Mouse (Mus musculus) MEL (cell line): ENCODE results near the gene Rbms3. TPM values are rescaled to one million over a fixed set of nuclear protein-coding genes. Genes with fewer than 3 reads are reported as not detected.

Experiments used
- DNase-seq: peaks from one replicate; pipeline ENCODE4 v3.0.0; 2011; ENCODE audit warnings: low read depth, low spot score
- H3K27ac ChIP-seq: 2 replicates; pipeline ENCODE4 v1.5.1; 2012; ENCODE audit warnings: low read depth, mild to moderate bottlenecking, control low read depth, low read length, moderate library complexity; ENCODE audit not compliant: control insufficient read depth
- H3K27me3 ChIP-seq, 2 experiments: fragments of 150-350 bp in 1 of 2; sonication (generic) in 1 of 2; 2 replicates each; pipeline ENCODE4 v1.6.1; 2012; ENCODE audit warnings: low read length in 2 of 2, mild to moderate bottlenecking in 2 of 2, improper control_type of control experiment in 1 of 2, moderate library complexity in 1 of 2; ENCODE audit not compliant: insufficient read depth in 2 of 2, control insufficient read depth in 1 of 2
- H3K36me3 ChIP-seq, 2 experiments: 2 replicates each; pipeline ENCODE4 v1.6.1; 2012 to 2014; ENCODE audit warnings: low read length in 2 of 2, improper control_type of control experiment in 1 of 2, inconsistent platforms in 1 of 2, mild to moderate bottlenecking in 1 of 2; ENCODE audit not compliant: insufficient read depth in 2 of 2, control insufficient read depth in 1 of 2
- H3K4me1 ChIP-seq, 2 experiments: fragments of 150-350 bp in 1 of 2; sonication (generic) in 1 of 2; 2 replicates each; pipeline ENCODE4 v1.6.1; 2012; ENCODE audit warnings: low read length in 2 of 2, improper control_type of control experiment in 1 of 2, mild to moderate bottlenecking in 1 of 2; ENCODE audit not compliant: insufficient read depth in 2 of 2, control insufficient read depth in 1 of 2
- H3K4me3 ChIP-seq, 2 experiments: fragments of 150-350 bp in 1 of 2; sonication (generic) in 1 of 2; 2 replicates each; pipeline ENCODE4 v1.5.1; 2012; ENCODE audit warnings: low read depth in 2 of 2, low read length in 2 of 2, mild to moderate bottlenecking in 2 of 2, moderate library complexity in 2 of 2, control low read depth in 1 of 2, improper control_type of control experiment in 1 of 2; ENCODE audit not compliant: control insufficient read depth in 1 of 2, insufficient read depth in 1 of 2
- H3K79me2 ChIP-seq: 2 replicates; pipeline ENCODE4 v1.6.1; 2012; ENCODE audit warnings: mild to moderate bottlenecking, low read length, moderate library complexity; ENCODE audit not compliant: control insufficient read depth, poor library complexity, insufficient read depth
- H3K9ac ChIP-seq: 2 replicates; pipeline ENCODE4 v1.6.1; 2012; ENCODE audit warnings: low read depth, mild to moderate bottlenecking, control low read depth, low read length, moderate library complexity; ENCODE audit not compliant: control insufficient read depth, poor library complexity, severe bottlenecking
- H3K9me3 ChIP-seq: fragments of 150-350 bp; sonication (generic); replicated peaks from 2 replicates; pipeline ENCODE4 v1.6.1; 2012; ENCODE audit warnings: mild to moderate bottlenecking, low read length, improper control_type of control experiment, moderate library complexity; ENCODE audit not compliant: insufficient read depth
- CHD1 ChIP-seq: IDR thresholded peaks from 2 replicates; pipeline ENCODE4 v1.6.1; 2012; ENCODE audit warnings: low read depth, mild to moderate bottlenecking, inconsistent platforms, low read length, improper control_type of control experiment
- CHD2 ChIP-seq: IDR thresholded peaks from 2 replicates; pipeline ENCODE4 v1.6.1; 2011; ENCODE audit warnings: low read length, improper control_type of control experiment
- ELF1 ChIP-seq: IDR thresholded peaks from 2 replicates; pipeline ENCODE4 v1.6.1; 2014; ENCODE audit warnings: low read depth, mild to moderate bottlenecking, inconsistent platforms, low read length, improper control_type of control experiment, moderate library complexity
- ETS1 ChIP-seq: IDR thresholded peaks from 2 replicates; pipeline ENCODE4 v1.6.1; 2012; ENCODE audit warnings: low read depth, mild to moderate bottlenecking, inconsistent platforms, low read length, improper control_type of control experiment, moderate library complexity
- GABPA ChIP-seq: IDR thresholded peaks from 2 replicates; pipeline ENCODE4 v1.6.1; 2012; ENCODE audit warnings: low read depth, mild to moderate bottlenecking, inconsistent platforms, low read length, improper control_type of control experiment, moderate library complexity
- KAT2A ChIP-seq: conservative IDR thresholded peaks from 2 replicates; pipeline ENCODE4 v1.6.1; 2012; ENCODE audit warnings: low read depth, low read length, improper control_type of control experiment, inconsistent platforms
- MAFK ChIP-seq: IDR thresholded peaks from 2 replicates; pipeline ENCODE4 v1.6.1; 2011; ENCODE audit warnings: low read depth, mild to moderate bottlenecking, low read length, improper control_type of control experiment, borderline replicate concordance
- MAX ChIP-seq: IDR thresholded peaks from 2 replicates; pipeline ENCODE4 v1.6.1; 2011; ENCODE audit warnings: low read length, improper control_type of control experiment
- MAZ ChIP-seq: IDR thresholded peaks from 2 replicates; pipeline ENCODE4 v1.6.1; 2012; ENCODE audit warnings: low read depth, mild to moderate bottlenecking, inconsistent platforms, low read length, improper control_type of control experiment
- MYB ChIP-seq: IDR thresholded peaks from 2 replicates; pipeline ENCODE4 v1.6.1; 2011; ENCODE audit warnings: mild to moderate bottlenecking, low read depth, low read length, improper control_type of control experiment
- MYC ChIP-seq: IDR thresholded peaks from 2 replicates; pipeline ENCODE4 v1.6.1; 2011; ENCODE audit warnings: low read depth, mild to moderate bottlenecking, low read length, improper control_type of control experiment, moderate library complexity
- POLR2A ChIP-seq, 2 experiments: IDR thresholded peaks; 2 replicates each; pipeline ENCODE4 v1.6.1; 2011 to 2012; ENCODE audit warnings: low read length in 2 of 2, mild to moderate bottlenecking in 2 of 2, control low read depth in 1 of 2, improper control_type of control experiment in 1 of 2, low read depth in 1 of 2, moderate library complexity in 1 of 2; ENCODE audit not compliant: control insufficient read depth in 1 of 2, insufficient read depth in 1 of 2, poor library complexity in 1 of 2
- RAD21 ChIP-seq: IDR thresholded peaks from 2 replicates; pipeline ENCODE4 v1.6.1; 2011; ENCODE audit warnings: mild to moderate bottlenecking, low read depth, low read length, improper control_type of control experiment
- TAL1 ChIP-seq: IDR thresholded peaks from 2 replicates; pipeline ENCODE4 v1.6.1; 2012; ENCODE audit warnings: mild to moderate bottlenecking, inconsistent platforms, low read length, moderate library complexity, mixed read lengths
- TBP ChIP-seq: IDR thresholded peaks from 2 replicates; pipeline ENCODE4 v1.8.0; 2011; ENCODE audit warnings: low read depth, low read length, improper control_type of control experiment
- UBTF ChIP-seq: IDR thresholded peaks from 2 replicates; pipeline ENCODE4 v1.6.1; 2012; ENCODE audit warnings: low read depth, mild to moderate bottlenecking, inconsistent platforms, low read length, improper control_type of control experiment, moderate library complexity, borderline replicate concordance; ENCODE audit not compliant: insufficient read depth
- polyA plus RNA-seq, 2 experiments: library from polyadenylated mRNA; stranded (reverse) in 1 of 2; unstranded in 1 of 2; fragments of >175 nt in 1 of 2; fragments of >200 nt in 1 of 2; gene quantifications; 2 replicates each; pipeline versions ENCODE4 v1.2.1 to v1.2.4; 2012; ENCODE audit warnings: low replicate concordance in 2 of 2, low read depth in 1 of 2; ENCODE audit not compliant: insufficient read length in 2 of 2, insufficient read depth in 1 of 2, missing spikeins in 1 of 2
- total RNA-seq: library from RNA; depleted of rRNA; stranded (reverse); fragments of 300-350 nt; gene quantifications from 2 replicates; pipeline ENCODE4 v1.2.3, GENCODE M21; 2012

The Rbms3 gene
- total and polyA plus RNA-seq, 3 experiments: not detected

DNA sequence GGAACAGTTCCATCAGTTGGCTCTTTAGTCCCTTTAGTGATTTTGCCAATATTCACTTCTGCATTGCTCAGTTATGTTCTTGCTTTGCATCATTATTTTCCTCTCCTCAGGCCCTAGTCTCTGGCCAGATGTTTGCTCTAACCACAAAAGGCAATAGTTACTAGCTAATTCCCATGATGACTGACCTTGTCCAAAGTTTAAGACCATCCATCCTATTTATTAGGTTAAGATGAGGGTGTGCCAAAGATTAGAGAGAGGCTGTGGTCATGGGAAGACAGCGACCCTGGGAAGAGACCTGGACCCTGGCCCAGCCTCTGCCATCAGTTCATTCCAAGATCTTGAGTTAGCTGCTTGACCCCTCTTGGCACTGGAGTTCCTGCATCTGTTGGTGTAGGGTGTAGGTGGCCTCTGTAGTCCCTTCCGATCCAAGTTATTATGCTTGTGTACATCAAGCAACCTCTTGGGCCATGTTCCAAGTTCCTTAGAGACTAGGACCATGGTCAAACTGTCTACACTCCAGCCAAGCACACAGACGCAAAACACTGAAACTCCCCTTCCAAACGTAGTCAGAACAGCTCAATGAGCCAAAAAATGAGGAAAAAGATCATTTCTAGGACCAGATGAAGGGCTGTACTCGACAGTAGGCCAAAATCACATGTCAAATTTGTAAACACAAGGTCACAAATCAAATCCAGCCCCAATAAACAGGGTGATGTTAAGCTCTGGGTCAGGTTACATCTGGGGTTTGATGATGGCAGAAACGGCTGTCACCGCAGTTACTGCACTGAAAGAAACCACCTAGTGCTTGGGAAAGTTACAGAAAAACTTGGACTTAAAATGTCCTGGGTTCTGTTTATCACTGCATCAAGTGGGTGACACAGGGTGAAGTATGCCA lies 782.2 kb downstream of the Rbms3 start:
- no peak overlapping the region for H3K9ac ChIP-seq
- H3K4me3 ChIP-seq: no peak overlapping the region

DNA sequence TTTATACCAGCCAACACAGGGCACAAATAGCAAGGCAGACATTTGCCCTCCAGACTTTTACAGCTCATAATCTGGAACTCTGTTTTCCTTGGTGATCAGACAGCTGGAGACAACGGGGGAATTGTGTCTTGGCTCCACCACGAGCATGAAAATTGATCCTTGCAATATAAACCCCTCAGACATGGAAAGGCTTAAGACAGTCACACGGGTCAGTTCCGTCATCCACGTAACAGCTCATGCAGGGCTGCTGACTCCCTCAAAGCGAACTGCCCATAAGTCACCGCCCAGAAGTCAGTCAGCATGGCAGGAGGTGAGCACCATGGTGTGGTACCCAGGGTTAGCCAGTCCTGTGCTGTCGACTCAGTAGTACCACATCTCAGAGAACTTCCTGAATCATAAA lies 794.8 kb downstream of the Rbms3 start:
- no peak for DNase-seq
- H3K79me2 ChIP-seq: no peaks in the 10 kb centered on the region
- no peak overlapping the region for H3K4me3 ChIP-seq
- no peak overlapping the region for H3K27ac ChIP-seq
- H3K9me3 ChIP-seq: no peaks in the 10 kb centered on the region
- no peak for TF ChIP-seq UBTF
- no peak for TF ChIP-seq MYB
- no peaks in the 10 kb centered on the region; a peak in 1 of 4 replicates for H3K4me1 ChIP-seq
- no peaks in the 10 kb centered on the region for H3K27me3 ChIP-seq
- no peak overlapping the region for H3K9ac ChIP-seq
- H3K36me3 ChIP-seq: no peaks in the 10 kb centered on the region

More for the DNA sequence above, 782.2 kb downstream of the Rbms3 start:
- no peak for TF ChIP-seq ETS1
- TF ChIP-seq ELF1: no peak
- no peak for TF ChIP-seq RAD21
- TF ChIP-seq CHD1: no peak
- no peak for TF ChIP-seq MYB
- TF ChIP-seq MAX: no peak
- TF ChIP-seq MYC: no peak
- TF ChIP-seq TAL1: no peak
- TF ChIP-seq POLR2A (IDR thresholded peaks at IDR 0.05; ENCODE audit: control insufficient read depth in 1 of 2, insufficient read depth in 1 of 2, low read depth in 1 of 2, low read length in 2 of 2, poor library complexity in 1 of 2): no peak
- TF ChIP-seq CHD2: no peak
- no peak for TF ChIP-seq TBP
- no peak for TF ChIP-seq MAZ
- TF ChIP-seq MAFK: no peak
- no peak for TF ChIP-seq UBTF
- no peak for TF ChIP-seq KAT2A
- TF ChIP-seq GABPA: no peak
- H3K79me2 ChIP-seq: no peaks in the 10 kb centered on the region
- H3K4me1 ChIP-seq: no peaks in the 10 kb centered on the region
- H3K36me3 ChIP-seq: no peaks in the 10 kb centered on the region
- no peaks in the 10 kb centered on the region; a peak in 1 of 4 replicates for H3K27me3 ChIP-seq
- no peak for DNase-seq
- H3K27ac ChIP-seq: no peak overlapping the region
- no peaks in the 10 kb centered on the region for H3K9me3 ChIP-seq
